Mouse (Mus musculus) activated CD4-positive, CD25-positive, alpha-beta regulatory T cell, adult 4 months (primary cell): ENCODE results near the gene Zpbp. TPM values are rescaled to one million over a fixed set of nuclear protein-coding genes. Genes with fewer than 3 reads are reported as not detected.

Experiments used
- polyA plus RNA-seq, 2 experiments: library from polyadenylated mRNA; unstranded; fragments of 100-300 nt; shearing (Covaris generic); gene quantifications; one replicate each; pipeline ENCODE4 v1.2.1; 2017

Gene Zpbp
- polyA plus RNA-seq, 2 experiments from 2014 or later: 0.24 to 0.62 TPM

Other genes with a start within 250 kb of the Zpbp start
- 1 to 10 TPM in 1 of 2 experiments, under 1 TPM in 1; 0.34 to 1.2 TPM for gene Spata48, start 314 bp downstream of the Zpbp start, polyA plus RNA-seq
- gene 4930512M02Rik, start 165.4 kb upstream of the Zpbp start, polyA plus RNA-seq: not detected
- 100 to 1,000 TPM; 133 to 140 TPM for gene Ikzf1, start 222.6 kb upstream of the Zpbp start, polyA plus RNA-seq